Mouse (Mus musculus) induced T-regulatory cell, adult 2 months (primary cell): ENCODE measurements around the gene Pramef6.
"Not testable (repeated sequence)": the region's sequence is repeated elsewhere in the genome, so short reads cannot be mapped to it uniquely, and the experiment has no call there.

Experiments
- DNase-seq: peaks from one replicate; pipeline ENCODE4 v3.0.0-alpha.2; 2012; ENCODE audit warnings: low read depth

Gene Pramef6

GRCm38 (mm10) chr4:143900280-143900679, at the start of gene Pramef6:
Gene Pramef6, minus strand, starts transcription at chr4:143900380.
- not testable (repeated sequence) for DNase-seq

GRCm38 (mm10) chr4:143894406-143894805, 5.8 kb downstream of the Pramef6 start:
- DNase-seq = not testable (repeated sequence)

GRCm38 (mm10) chr4:143882371-143882770, 17.8 kb downstream of the Pramef6 start:
- not testable (repeated sequence) for DNase-seq

- DNase-seq = not testable (repeated sequence)
These were observed 54.0 kb downstream of the Pramef6 start, which contains the start of gene Gm13103 for GRCm38 (mm10) chr4:143846197-143846596. Gene Gm13103, plus strand, starts transcription at chr4:143846497.
